Mouse (Mus musculus) heart, embryonic 16.5 days (tissue): Measurements from ENCODE around the gene Cldn6. TPM values are rescaled to one million over a fixed set of nuclear protein-coding genes. Genes with fewer than 3 reads are reported as not detected.

Experiments used
- ATAC-seq: fragments of 200-750 bp; cut with Nextera tagmentation; replicated peaks from 2 replicates; pipeline ENCODE4 v1.8.0; 2017; ENCODE audit warnings: moderate number of reproducible peaks; ENCODE audit not compliant: insufficient read depth, low FRiP score; ENCODE audit errors: extremely low read depth
- H3K27ac ChIP-seq: fragments of 300-500 bp; sonication (generic); 2 replicates; pipeline ENCODE4 v1.5.1; 2014; ENCODE audit warnings: mild to moderate bottlenecking, low read length, control low read depth, moderate library complexity
- H3K27me3 ChIP-seq: fragments of 300-500 bp; sonication (generic); 2 replicates; pipeline ENCODE4 v1.6.1; 2014; ENCODE audit warnings: low read length, mixed read lengths; ENCODE audit not compliant: control insufficient read depth, insufficient read depth
- H3K36me3 ChIP-seq: fragments of 300-500 bp; sonication (generic); 2 replicates; pipeline ENCODE4 v1.6.1; 2014; ENCODE audit not compliant: control insufficient read depth, insufficient read depth
- H3K4me1 ChIP-seq: fragments of 300-500 bp; sonication (generic); 2 replicates; pipeline ENCODE4 v1.6.1; 2014; ENCODE audit warnings: low read length, mixed read lengths; ENCODE audit not compliant: control insufficient read depth, insufficient read depth
- H3K4me2 ChIP-seq: fragments of 300-500 bp; sonication (generic); 2 replicates; pipeline ENCODE4 v1.6.1; 2014; ENCODE audit warnings: low read depth, mild to moderate bottlenecking, control low read depth, low read length
- H3K4me3 ChIP-seq: fragments of 300-500 bp; sonication (generic); 2 replicates; pipeline ENCODE4 v1.5.1; 2014; ENCODE audit warnings: mild to moderate bottlenecking, control low read depth, low read length
- H3K9ac ChIP-seq: fragments of 300-500 bp; sonication (generic); 2 replicates; pipeline ENCODE4 v1.6.1; 2014; ENCODE audit warnings: low read length, control low read depth
- H3K9me3 ChIP-seq: fragments of 300-500 bp; sonication (generic); replicated peaks from 2 replicates; pipeline ENCODE4 v1.6.1; 2016; ENCODE audit warnings: low read length; ENCODE audit not compliant: control insufficient read depth
- WGBS: fragments of 180-500 bp; shearing (Covaris S2); extraction: QIAGEN DNeasy Blood & Tissue Kit; methylation state at CpG from one replicate; pipeline ENCODE4 v1.1.7; 2014; 5-methylcytosine and 5-hydroxymethylcytosine counted together
- polyA plus RNA-seq: library from polyadenylated mRNA; unstranded; fragments of >200 nt; fragmentation: Nextera tagmentation; extraction: Ambion mirVana; gene quantifications from 2 replicates; pipeline ENCODE4 v1.2.1, GENCODE M21; 2015

Gene Cldn6
- polyA plus RNA-seq, 1 experiment from 2014 or later: 1.7 TPM

DNA sequence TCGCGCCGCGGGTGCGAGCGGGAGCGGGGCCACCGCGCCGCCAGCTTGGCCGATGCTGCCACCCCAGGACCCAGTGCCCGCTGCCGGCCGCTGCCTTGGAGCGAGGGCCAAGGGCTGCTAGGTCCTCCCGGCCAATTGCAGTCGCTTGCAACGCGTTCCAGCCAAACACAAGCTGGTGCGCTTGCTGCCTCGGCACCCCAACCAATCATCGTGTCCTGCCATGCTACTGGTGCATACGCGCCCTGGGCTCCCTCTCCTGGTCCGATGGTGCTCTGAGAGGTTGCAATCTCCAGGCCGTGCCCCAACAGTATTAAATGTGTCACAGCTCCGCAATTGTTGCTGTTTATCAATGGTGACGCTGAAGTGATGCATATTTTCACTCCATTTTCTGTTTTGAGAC is 21.0 kb downstream of the Cldn6 start:
- ATAC-seq: peak; percentile 97
- H3K4me2 ChIP-seq: peak overlapping the region; percentile 100
- peaks cover 8% of the 10 kb centered on the region; the same call in 1 of the 2 replicates for H3K4me1 ChIP-seq
- H3K27ac ChIP-seq: no peak overlapping the region
- no peaks in the 10 kb centered on the region for H3K9me3 ChIP-seq
- H3K36me3 ChIP-seq: no peaks in the 10 kb centered on the region
- peak overlapping the region; percentile 70 for H3K4me3 ChIP-seq
- H3K9ac ChIP-seq: peak overlapping the region; percentile 72
- peaks cover 28% of the 10 kb centered on the region for H3K27me3 ChIP-seq
- 1% methylated on average over 28 of the region's 28 CpGs for WGBS

GRCm38 (mm10) chr17:23703301-23703700 is 24.3 kb downstream of the Cldn6 start:
- Histone ChIP-seq H3K4me3 (no peak overlapping the region), H3K9ac (no peak overlapping the region), H3K4me1 (peaks cover 8% of the 10 kb centered on the region; the same call in 1 of the 2 replicates), H3K4me2 (no peak overlapping the region), H3K27me3 (peaks cover 25% of the 10 kb centered on the region), H3K27ac (no peak overlapping the region), H3K9me3 (no peaks in the 10 kb centered on the region), H3K36me3 (no peaks in the 10 kb centered on the region)
- no peak for ATAC-seq
- WGBS: 76% methylated on average over 9 of the region's 9 CpGs

DNA sequence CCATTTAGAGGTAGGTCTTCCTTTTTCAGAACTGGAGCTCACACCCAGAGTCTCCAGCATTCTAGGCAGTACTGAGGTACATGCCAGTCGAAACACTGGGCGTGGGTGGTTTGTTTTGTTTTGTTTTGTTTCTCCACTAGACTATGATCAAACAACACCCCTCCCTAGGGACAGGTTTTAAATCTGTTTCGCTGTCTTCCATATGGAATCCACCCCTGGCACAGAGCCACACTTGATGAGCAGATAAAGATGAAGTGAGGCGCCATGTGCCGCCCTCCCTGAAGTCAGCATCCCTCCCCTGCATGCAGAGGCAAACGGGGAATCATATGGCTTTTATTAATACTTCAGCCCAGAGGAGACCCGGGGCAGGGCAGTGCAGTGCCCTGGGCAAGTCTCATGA is 25.7 kb downstream of the Cldn6 start:
- H3K4me2 ChIP-seq: no peak overlapping the region
- no peaks in the 10 kb centered on the region for H3K36me3 ChIP-seq
- H3K9me3 ChIP-seq: no peaks in the 10 kb centered on the region
- no peak for ATAC-seq
- no peak overlapping the region for H3K27ac ChIP-seq
- peaks cover 16% of the 10 kb centered on the region for H3K27me3 ChIP-seq
- H3K9ac ChIP-seq: no peak overlapping the region
- no peak overlapping the region for H3K4me3 ChIP-seq
- WGBS: 53% methylated on average over 7 of the region's 7 CpGs
- H3K4me1 ChIP-seq: 0 out of 2 replicates have a peak, but pooled peaks cover 3% of the 10 kb centered on the region

DNA sequence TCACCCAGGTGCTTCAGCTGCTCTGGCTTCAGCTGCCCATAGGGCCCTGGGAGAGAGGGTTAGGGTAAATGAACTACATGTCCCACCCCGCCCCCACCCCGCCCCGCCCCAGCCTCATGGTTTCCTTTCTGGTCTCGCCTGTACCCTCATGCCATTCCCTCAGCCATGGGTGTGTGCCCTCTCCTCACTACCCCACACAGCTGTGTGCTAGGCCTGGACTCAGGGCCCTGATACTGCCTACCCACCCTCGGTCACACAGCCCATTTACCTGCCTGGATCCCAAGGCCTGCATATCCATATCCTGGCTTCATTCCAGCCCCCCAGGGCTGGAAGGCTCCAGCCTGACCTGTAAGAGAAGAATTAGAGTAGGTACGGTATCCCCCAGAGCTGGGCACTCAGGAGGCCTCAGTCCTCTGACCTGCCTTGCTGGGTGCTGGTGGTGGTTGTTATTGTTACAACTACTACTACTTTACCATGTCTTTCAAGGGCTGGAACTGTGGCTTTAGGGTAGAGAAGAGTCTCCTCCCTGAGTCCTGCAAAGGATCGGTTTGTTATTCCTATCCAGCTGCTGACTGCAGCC is 26.6 kb downstream of the Cldn6 start:
- Histone ChIP-seq H3K4me1 (no peaks in the 10 kb centered on the region), H3K4me3 (no peak overlapping the region), H3K27ac (no peak overlapping the region), H3K27me3 (peaks cover 16% of the 10 kb centered on the region), H3K9ac (no peak overlapping the region), H3K9me3 (no peaks in the 10 kb centered on the region), H3K4me2 (no peak overlapping the region), H3K36me3 (no peaks in the 10 kb centered on the region)
- 69% methylated on average over 7 of the region's 7 CpGs for WGBS
- no peak for ATAC-seq

GRCm38 (mm10) chr17:23706212-23706611 is 27.2 kb downstream of the Cldn6 start:
- Histone ChIP-seq H3K9me3 (no peaks in the 10 kb centered on the region), H3K27ac (no peak overlapping the region), H3K4me1 (no peaks in the 10 kb centered on the region), H3K9ac (no peak overlapping the region), H3K4me2 (no peak overlapping the region), H3K36me3 (no peaks in the 10 kb centered on the region), H3K4me3 (no peak overlapping the region), H3K27me3 (peaks cover 11% of the 10 kb centered on the region)
- 0% methylated on average over 3 of the region's 3 CpGs for WGBS
- ATAC-seq: no peak; the same call in 1 of the 2 replicates

DNA sequence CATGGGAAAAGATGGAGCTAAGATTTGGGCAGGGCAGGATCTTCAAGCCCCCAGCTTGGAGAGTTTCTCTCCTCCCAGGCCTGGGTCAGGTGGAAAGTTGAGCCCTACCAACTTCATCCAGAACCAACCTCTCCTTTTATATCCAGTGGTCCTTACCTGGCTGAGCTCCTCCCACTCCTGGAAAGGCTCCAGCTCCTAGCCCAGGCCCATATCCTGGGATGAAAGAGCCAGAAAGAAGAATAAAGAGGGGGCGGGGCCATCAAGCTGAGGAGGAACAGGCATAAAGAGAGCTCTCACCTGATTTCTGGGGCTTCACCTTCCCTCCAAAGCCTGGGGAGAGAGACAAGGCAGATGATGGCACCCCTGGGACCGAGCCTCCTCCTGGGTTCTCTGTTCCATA is 38.0 kb downstream of the Cldn6 start:
- H3K4me1 ChIP-seq: no peaks in the 10 kb centered on the region
- no peaks in the 10 kb centered on the region for H3K36me3 ChIP-seq
- no peak for ATAC-seq
- no peak overlapping the region for H3K9ac ChIP-seq
- peaks cover 4% of the 10 kb centered on the region; the same call in 1 of the 2 replicates for H3K27me3 ChIP-seq
- no peak overlapping the region for H3K4me2 ChIP-seq
- 48% methylated on average over 2 of the region's 2 CpGs for WGBS
- no peaks in the 10 kb centered on the region for H3K9me3 ChIP-seq
- no peak overlapping the region for H3K4me3 ChIP-seq
- no peak overlapping the region for H3K27ac ChIP-seq

GRCm38 (mm10) chr17:23719455-23719854 is 40.4 kb downstream of the Cldn6 start:
- no peak overlapping the region for H3K4me2 ChIP-seq
- no peak overlapping the region for H3K27ac ChIP-seq
- no peaks in the 10 kb centered on the region for H3K9me3 ChIP-seq
- H3K4me3 ChIP-seq: no peak overlapping the region
- 0 out of 2 replicates have a peak, but pooled peaks cover 4% of the 10 kb centered on the region for H3K27me3 ChIP-seq
- no peak for ATAC-seq
- H3K36me3 ChIP-seq: no peaks in the 10 kb centered on the region
- no peaks in the 10 kb centered on the region for H3K4me1 ChIP-seq
- WGBS: 47% methylated on average over 1 of the region's 1 CpGs
- H3K9ac ChIP-seq: no peak overlapping the region

DNA sequence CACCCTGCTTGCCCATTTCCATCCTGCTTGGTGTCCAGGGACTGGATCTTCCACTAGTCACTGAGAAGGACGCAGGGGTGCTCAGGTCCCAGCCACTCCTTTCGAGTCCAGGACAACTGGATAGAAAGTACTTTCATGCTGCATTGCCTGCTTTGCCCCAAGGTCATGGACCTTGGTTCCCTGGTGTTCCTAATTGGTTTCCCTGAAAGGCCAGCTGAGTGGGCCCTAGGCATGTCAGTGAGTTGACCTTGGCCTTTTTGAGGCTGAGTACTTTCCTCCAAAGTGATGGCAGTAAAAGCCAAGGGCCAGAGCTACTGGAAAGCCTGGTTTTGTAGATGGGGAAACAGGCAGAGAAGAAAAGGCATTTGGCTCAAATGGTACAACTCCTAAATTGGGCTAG is 42.8 kb downstream of the Cldn6 start:
- H3K4me1 ChIP-seq: peaks cover 5% of the 10 kb centered on the region; the same call in 1 of the 2 replicates
- H3K4me3 ChIP-seq: no peak overlapping the region
- H3K9me3 ChIP-seq: no peaks in the 10 kb centered on the region
- H3K36me3 ChIP-seq: no peaks in the 10 kb centered on the region
- H3K27ac ChIP-seq: no peak overlapping the region
- no peak for ATAC-seq
- 0 out of 2 replicates have a peak, but pooled peaks cover 4% of the 10 kb centered on the region for H3K27me3 ChIP-seq
- WGBS: 81% methylated on average over 2 of the region's 2 CpGs
- H3K9ac ChIP-seq: no peak overlapping the region
- H3K4me2 ChIP-seq: no peak overlapping the region

- H3K4me2 ChIP-seq: no peak within 1 kb of the TSS
- no peak within 1 kb of the TSS for H3K4me3 ChIP-seq
- H3K4me1 ChIP-seq: peaks cover 10% of the 10 kb centered on the region
- H3K27ac ChIP-seq: no peak within 1 kb of the TSS
- H3K36me3 ChIP-seq: no peaks in the 10 kb centered on the region
- 46% methylated on average over 7 of the region's 7 CpGs for WGBS
- no peak within 1 kb of the TSS for H3K9ac ChIP-seq
- H3K9me3 ChIP-seq: no peaks in the 10 kb centered on the region
- ATAC-seq: no peak
- 0 out of 2 replicates have a peak, but pooled peaks cover 4% of the 10 kb centered on the region for H3K27me3 ChIP-seq
Measured at GRCm38 (mm10) chr17:23722376-23723125, 43.5 kb downstream of the Cldn6 start, which contains the start of gene 1520401A03Rik. Gene 1520401A03Rik (minus strand): TSS chr17:23722783.
